Mouse (Mus musculus): ENCODE data around the gene Nat14.

DNA sequence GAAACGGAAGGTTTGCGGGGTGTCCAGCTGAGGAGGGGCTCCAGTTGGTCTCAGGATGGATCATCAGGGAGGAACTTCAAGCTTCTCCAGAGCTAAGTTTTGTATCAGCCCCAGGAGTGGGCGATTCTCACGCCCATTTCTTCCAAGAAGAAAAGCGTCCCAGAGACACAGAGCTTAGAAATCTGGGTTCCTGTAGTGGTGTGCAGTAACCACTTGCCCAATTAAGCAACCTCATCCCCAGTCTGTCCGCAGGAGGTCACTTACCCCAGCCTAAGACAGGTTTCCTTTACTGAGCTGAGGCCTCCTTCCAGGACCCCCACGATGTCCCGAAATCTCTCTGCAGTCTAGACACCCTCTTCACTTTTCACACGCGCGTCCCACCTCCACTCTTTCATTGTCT is 44.6 kb upstream of the Nat14 start:
- TF ChIP-seq CTCF (IDR thresholded peaks at IDR 0.05; ENCODE audit: low read depth, low read length), result no peak
- TF ChIP-seq POLR2A (IDR thresholded peaks at IDR 0.05; ENCODE audit: borderline replicate concordance, low read depth, low read length), result no peak
